Comparison of ENCODE assay signal across 12 mouse cellular contexts in the genomic region with DNA sequence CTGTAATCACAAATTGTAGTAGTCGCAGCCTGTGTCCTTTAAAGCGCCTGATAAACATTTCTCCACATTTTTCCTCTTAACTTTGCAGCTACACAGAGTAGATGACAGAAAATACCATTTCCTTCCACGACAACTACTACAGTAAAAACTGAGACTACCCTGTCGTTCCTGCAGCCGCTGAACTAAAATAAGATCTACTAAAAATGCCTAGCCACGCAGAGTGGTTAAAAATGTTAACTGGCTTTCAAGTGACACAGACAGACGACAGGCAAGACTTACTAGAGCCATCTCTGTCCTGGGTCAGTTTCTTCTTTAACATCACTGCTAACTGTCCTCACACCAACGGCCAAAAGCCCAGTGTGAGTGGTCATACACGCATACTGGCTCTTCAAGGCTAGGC. TPM values are rescaled to one million over a fixed set of nuclear protein-coding genes. Genes with fewer than 3 reads are reported as not detected.
DNase-seq lines count a peak whose midpoint lies in the region; ATAC-seq lines count a peak whose summit lies in the region.
"Had no signal": no experiment of that assay in that cellular context is flagged by ENCODE, and none has a peak within 500 bp of the region (broad histone marks: within the 10 kb centered on the region; RNA-seq: fewer than 3 reads in every experiment).

No protein-coding gene starts in this region.

- H3K27ac ChIP-seq in heart, embryonic 13.5 days (replicated peaks): peak overlapping the region; percentile 20
- H3K27ac ChIP-seq in hindbrain, embryonic 15.5 days (replicated peaks): 0 out of 2 replicates have a peak overlapping the region, but pooled peaks have one; percentile 3

- ATAC-seq in heart, embryonic 13.5 days (ENCODE audit: extremely low read depth, insufficient number of reproducible peaks, low FRiP score, low TSS enrichment): no peak
- no peak for ATAC-seq in hindbrain, embryonic 15.5 days (ENCODE audit: low FRiP score, low read depth)

- H3K9ac ChIP-seq in heart, embryonic 13.5 days: peak overlapping the region; percentile 63
- H3K9ac ChIP-seq in hindbrain, embryonic 15.5 days: no peak overlapping the region

- H3K4me3 ChIP-seq in heart, embryonic 13.5 days: no peak overlapping the region
- no peak overlapping the region for H3K4me3 ChIP-seq in hindbrain, embryonic 15.5 days

- H3K4me1 ChIP-seq in heart, embryonic 13.5 days: peaks cover 49% of the 10 kb centered on the region
- peaks cover 51% of the 10 kb centered on the region for H3K4me1 ChIP-seq in hindbrain, embryonic 15.5 days (replicated peaks)

- peak overlapping the region; percentile 59 for H3K4me2 ChIP-seq in heart, embryonic 13.5 days
- H3K4me2 ChIP-seq in hindbrain, embryonic 15.5 days: peak overlapping the region; percentile 49; the same call in 1 of the 2 replicates

- H3K27me3 ChIP-seq in heart, embryonic 13.5 days (replicated peaks): no peaks in the 10 kb centered on the region
- H3K27me3 ChIP-seq in hindbrain, embryonic 15.5 days: no peaks in the 10 kb centered on the region

- H3K9me3 ChIP-seq in heart, embryonic 13.5 days: no peaks in the 10 kb centered on the region
- H3K9me3 ChIP-seq in hindbrain, embryonic 15.5 days: no peaks in the 10 kb centered on the region

- DNase-seq in heart, adult 9 months (ENCODE audit: low spot score in 2 of 2): no peak
- peak; percentile 38 for DNase-seq in right cerebral cortex, adult 18-20 months
- no peak for DNase-seq in right cerebral cortex, postnatal 4 days
- DNase-seq in retina, embryonic 14.5 days (ENCODE audit: low spot score): peak; percentile 22
- DNase-seq in c-Kit-positive CD71-positive TER-119-positive erythroid progenitor cells, embryonic 14.5 days (ENCODE audit: low spot score): no peak
- no peak for DNase-seq in spleen, postnatal 14 days (ENCODE audit: low spot score in 2 of 2)
- DNase-seq: cerebellum, adult 8-10 months; gastrocnemius, postnatal 14 days; layer of hippocampus, adult 9-11 months; right cerebral cortex, postnatal 14 days had no signal

- WGBS in heart, embryonic 13.5 days: 22% methylated on average over 9 of the region's 9 CpGs
- WGBS in hindbrain, embryonic 15.5 days: 35% methylated on average over 9 of the region's 9 CpGs

- H3K36me3 ChIP-seq in heart, embryonic 13.5 days: peaks cover 13% of the 10 kb centered on the region; the same call in 1 of the 2 replicates
- no peaks in the 10 kb centered on the region for H3K36me3 ChIP-seq in hindbrain, embryonic 15.5 days

RNA-seq across cellular contexts. Expression of a gene that starts 5.4 kb away (rescaled TPM):
- 39.8 and 43.4 TPM in 2 replicates for polyA plus RNA-seq in heart, embryonic 13.5 days (2015; fragmentation: Nextera tagmentation; extraction: Ambion mirVana)
- 46.7 and 49.9 TPM in 2 replicates for polyA plus RNA-seq in hindbrain, embryonic 15.5 days (2015; fragmentation: Nextera tagmentation; extraction: Ambion mirVana)

Comparison
In these comparisons a context has a peak if more than half of its experiments do, and no peak if none do; other contexts are left out.
1. DNase-seq: peak in right cerebral cortex, adult 18-20 months (single experiment) and retina, embryonic 14.5 days (single experiment); none in heart, adult 9 months (0 of 2), right cerebral cortex, postnatal 4 days (single experiment), c-Kit-positive CD71-positive TER-119-positive erythroid progenitor cells, embryonic 14.5 days (single experiment) and spleen, postnatal 14 days (0 of 2).